Mouse (Mus musculus) embryonic stem cell, embryonic (primary cell): ENCODE measurements around the gene Plgrkt.

Source experiments
- CTCF ChIA-PET, 4 experiments: fragments of 300-600 bp in 2 of 4; fragments of 350-600 bp in 2 of 4; sonication (Branson Sonifier 250); formaldehyde crosslinking; loops; one replicate each; lab custom pipeline; 2022; ENCODE audit warnings: inconsistent platforms in 2 of 4; lab: Charles Lee
- POLR2A ChIA-PET, 4 experiments: fragments of 300-600 bp in 2 of 4; fragments of 350-600 bp in 2 of 4; sonication (Branson Sonifier 250); formaldehyde crosslinking; loops; one replicate each; lab custom pipeline; 2022; ENCODE audit warnings: antibody characterized with exemption in 4 of 4, inconsistent platforms in 1 of 4; lab: Charles Lee

Plgrkt gene

DNA sequence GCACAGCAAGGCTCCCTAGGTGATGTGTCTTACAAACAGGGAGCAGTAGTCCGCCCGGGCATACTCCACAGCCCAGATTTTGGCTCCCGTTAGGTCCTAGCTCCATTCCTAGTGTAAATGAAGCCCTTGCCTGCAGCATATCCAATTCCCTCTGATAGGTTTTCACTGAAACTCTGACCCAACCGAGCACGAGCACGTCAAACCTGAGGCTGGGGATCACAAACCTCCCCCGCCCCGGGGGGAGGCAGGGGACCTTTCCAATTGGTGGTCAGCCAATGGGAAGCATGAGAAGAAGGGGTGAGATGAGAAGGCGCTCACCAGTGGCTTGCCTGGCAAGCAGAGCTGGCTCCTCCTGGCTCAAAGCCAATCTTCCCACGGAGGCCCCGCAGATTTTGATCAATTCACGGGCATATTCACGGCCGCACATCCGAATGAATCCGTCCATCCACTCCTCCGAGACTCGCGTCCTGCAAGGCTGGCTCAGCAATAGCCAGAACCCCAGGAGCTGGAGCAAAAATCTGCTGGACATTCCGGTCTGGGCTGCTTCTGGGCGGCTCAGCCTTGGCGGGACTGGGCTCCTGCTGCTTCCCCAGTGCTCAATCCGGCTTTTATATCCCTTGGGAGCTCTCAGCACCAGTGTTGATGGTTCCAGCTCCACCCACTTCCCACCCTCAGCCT, 33.0 kb downstream of the Plgrkt start, which contains the start of gene Rln1:
TSS of gene Rln1 (minus strand) at position 603 of the 678 bp plus-strand sequence.
- CTCF ChIA-PET, result interaction anchor here (0.6 to 2.4 kb wide), 8 partner anchors 16 to 270 kb away, joined by 3 to 14 read pairs (median 5); no protein-coding TSS in a partner anchor
- POLR2A ChIA-PET, result interaction anchor here in 3 of 4 experiments (0.7 to 1.9 kb wide), 11 partner anchors 9 to 267 kb away, joined by 3 to 13 read pairs (median 4); partner anchors contain the start of genes Insl6 (in 1 of the 3) and Rcl1 (in 1 of the 3)

GRCm38 (mm10) chr19:29326822-29327552, 40.2 kb downstream of the Plgrkt start:
- POLR2A ChIA-PET, result interaction anchor here in 1 of 4 experiments (0.5 to 1.1 kb wide), 2 partner anchors 24 to 258 kb away, joined by 4 read pairs; no protein-coding TSS in a partner anchor

DNA sequence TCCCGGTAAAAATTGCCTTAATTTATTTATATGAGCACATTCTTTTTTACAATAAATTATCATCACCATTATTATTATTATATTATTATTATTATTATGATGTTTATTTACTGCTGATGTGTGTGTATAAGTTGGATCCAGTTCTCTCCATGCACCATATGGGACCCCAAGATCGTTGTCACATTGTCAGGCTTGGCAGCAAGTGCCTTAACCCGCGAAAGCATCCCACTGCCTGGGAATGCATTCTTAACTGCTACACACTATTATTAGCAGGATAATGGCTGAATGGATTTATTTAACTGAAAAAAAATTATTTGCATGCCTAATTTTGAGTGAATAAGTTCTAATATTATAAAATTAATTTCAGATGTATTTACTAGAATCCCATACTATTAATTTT, 40.8 kb downstream of the Plgrkt start:
- CTCF ChIA-PET, result interaction anchor here in 1 of 4 experiments (1.9 kb wide), 1 partner anchor 29 kb away, joined by 8 read pairs; no protein-coding TSS in a partner anchor
- POLR2A ChIA-PET, result no interaction called here

More at GRCm38 (mm10) chr19:29326822-29327552, 40.2 kb downstream of the Plgrkt start:
- CTCF ChIA-PET, result interaction anchor here in 2 of 4 experiments (1.2 to 1.9 kb wide), 2 partner anchors 28 to 29 kb away, joined by 7 to 8 read pairs; no protein-coding TSS in a partner anchor

DNA sequence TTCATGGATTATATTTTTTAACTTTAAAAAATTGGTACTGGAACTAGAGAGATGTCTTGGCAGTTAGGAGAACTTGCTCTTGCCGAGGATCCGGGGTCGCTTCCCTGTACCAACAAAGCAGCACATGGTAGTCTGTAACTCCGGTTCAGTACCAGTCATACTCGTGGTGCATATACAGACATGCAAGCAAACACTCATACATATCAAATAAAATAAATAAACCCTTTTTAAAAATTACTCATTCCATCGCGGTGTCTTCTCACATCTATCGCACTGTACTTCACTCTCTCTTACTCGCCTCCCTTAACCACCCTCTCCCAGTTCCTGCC, 41.4 kb downstream of the Plgrkt start:
- POLR2A ChIA-PET, result no interaction called here
- CTCF ChIA-PET, result no interaction called here

DNA sequence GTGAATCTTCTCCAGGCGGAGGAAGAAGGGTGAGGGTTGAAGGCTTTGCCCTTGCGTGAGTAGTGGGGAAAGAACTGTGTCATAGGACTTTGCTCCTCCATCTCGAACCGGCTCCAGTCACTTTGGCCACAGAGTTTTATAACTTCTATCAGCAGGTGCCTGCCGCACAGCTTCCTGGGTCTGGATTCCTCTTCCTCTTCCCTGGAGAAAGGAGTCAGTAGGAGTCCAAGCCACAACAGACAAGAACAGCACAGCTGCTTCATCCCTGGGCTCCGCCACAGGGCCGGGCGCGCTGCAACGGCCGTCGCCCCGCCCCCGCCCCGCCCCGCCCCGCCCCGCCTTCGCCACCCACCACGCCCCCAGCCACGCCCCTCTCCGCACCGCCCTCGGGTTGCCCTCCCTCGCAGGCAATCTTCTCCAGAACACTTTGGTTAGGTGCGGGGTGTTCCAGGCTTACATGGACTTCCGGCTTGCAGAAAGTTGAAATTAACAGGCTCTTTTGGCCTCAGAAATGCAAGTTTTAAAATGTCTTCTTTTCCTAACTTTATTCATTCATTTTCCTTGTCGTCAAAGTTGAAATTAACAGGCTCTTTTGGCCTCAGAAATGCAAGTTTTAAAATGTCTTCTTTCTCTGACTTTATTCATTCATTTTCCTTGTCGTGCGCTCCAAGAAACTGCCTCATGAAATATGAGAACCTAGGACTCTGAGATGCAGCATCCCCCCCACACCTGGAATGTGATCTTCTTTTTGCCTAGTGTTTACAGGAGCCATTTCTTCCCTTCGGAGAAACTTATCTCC, 41.9 kb downstream of the Plgrkt start, which contains the start of gene Insl6:
TSS of gene Insl6 (minus strand) at position 304 of the 799 bp plus-strand sequence.
- ChIA-PET CTCF (interaction anchor here in 1 of 4 experiments (1.5 kb wide), 1 partner anchor 30 kb away, joined by 3 read pairs; no protein-coding TSS in a partner anchor), POLR2A (interaction anchor here in 1 of 4 experiments (1.0 to 1.1 kb wide), 5 partner anchors 9 to 261 kb away, joined by 3 to 4 read pairs (median 3); partner anchors contain the start of genes Rcl1 and Rln1)

DNA sequence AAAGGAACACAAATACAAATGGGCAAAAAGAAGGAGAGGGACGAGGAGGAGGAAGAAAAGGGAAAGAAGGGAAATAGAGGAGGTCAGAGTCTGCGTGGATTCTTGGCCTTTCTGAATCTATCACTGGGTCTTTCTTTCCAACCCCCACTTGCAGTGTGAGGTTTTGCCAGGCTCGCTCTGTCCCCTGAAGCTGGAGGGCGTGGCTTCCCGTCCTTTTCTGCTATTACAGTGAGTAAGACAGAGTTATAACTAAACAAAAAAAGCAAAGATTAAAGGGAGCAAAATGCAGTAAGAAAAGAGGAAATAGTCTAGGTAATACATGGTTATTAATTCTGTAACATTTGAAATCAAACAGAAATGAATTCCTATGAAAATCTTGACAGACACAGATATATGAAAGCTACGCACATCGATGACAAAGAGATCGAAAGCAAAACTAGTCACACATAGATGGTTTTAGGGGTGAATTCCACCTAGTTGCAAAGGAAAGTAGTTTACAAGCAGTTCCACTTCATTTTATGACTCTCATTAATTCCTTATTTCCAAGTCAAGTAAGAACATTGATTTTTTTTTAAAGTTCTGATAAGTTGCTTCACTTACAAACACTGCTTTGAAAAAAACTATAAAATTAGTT, 43.7 kb downstream of the Plgrkt start:
- ChIA-PET POLR2A (interaction anchor here in 3 of 4 experiments (0.6 to 1.4 kb wide), 4 partner anchors 18 to 223 kb away, joined by 3 to 4 read pairs (median 3); no protein-coding TSS in a partner anchor), CTCF (no interaction called here)

- CTCF ChIA-PET, result no interaction called here
- POLR2A ChIA-PET, result no interaction called here
These were observed 54.5 kb downstream of the Plgrkt start for GRCm38 (mm10) chr19:29312661-29313060.

GRCm38 (mm10) chr19:29311791-29312190, 55.4 kb downstream of the Plgrkt start:
- CTCF ChIA-PET, result interaction anchor here in 1 of 4 experiments (0.9 kb wide), 1 partner anchor 44 kb away, joined by 4 read pairs; no protein-coding TSS in a partner anchor
- POLR2A ChIA-PET, result interaction anchor here in 2 of 4 experiments (0.8 to 1.0 kb wide), 2 partner anchors 39 to 248 kb away, joined by 3 read pairs; no protein-coding TSS in a partner anchor

DNA sequence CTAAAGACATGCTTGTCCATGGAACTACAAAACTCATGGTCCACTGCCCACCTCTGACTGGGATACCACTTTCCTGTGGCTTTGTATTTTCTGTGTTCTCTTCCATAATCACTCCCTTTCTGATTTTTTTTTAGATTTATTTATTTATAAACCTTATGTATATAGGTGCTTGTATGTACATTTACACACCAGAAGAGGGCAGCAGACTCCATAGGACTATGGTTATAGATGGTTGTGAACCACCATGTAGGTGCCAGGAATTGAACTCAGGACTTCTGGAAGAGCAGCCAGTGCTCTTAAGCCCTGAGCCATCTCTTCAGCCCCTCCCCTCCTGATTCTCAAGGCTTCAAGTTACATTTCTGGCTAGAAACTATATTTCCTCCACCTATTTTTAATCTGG, 58.4 kb downstream of the Plgrkt start:
- ChIA-PET POLR2A (interaction anchor here in 1 of 4 experiments (0.7 kb wide), 1 partner anchor 221 kb away, joined by 4 read pairs; no protein-coding TSS in a partner anchor), CTCF (interaction anchor here in 3 of 4 experiments (0.7 to 2.7 kb wide), 5 partner anchors 46 to 193 kb away, joined by 3 to 20 read pairs (median 4); no protein-coding TSS in a partner anchor)

DNA sequence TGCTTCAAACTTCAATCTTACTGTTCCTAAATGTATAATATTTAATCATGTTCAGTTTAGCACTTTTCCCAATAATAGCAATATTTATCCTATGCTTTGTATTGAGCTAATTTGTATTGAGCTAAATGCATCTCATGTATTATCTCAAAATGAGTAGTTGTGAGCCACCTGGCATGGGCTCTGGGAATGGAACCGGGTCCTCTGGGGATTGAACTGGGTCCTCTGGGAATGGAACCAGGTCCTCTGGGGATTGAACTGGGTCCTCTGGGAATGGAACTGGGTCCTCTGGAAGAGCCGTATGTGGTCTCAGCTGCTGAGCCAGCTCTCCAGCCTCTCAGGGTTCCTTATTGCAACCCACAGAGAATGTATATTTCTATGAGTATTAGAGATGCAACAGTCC, 65.1 kb downstream of the Plgrkt start:
- CTCF ChIA-PET, result interaction anchor here in 1 of 4 experiments (0.6 kb wide), 1 partner anchor 53 kb away, joined by 3 read pairs; no protein-coding TSS in a partner anchor
- POLR2A ChIA-PET, result interaction anchor here in 2 of 4 experiments (0.6 to 1.2 kb wide), 2 partner anchors 258 to 993 kb away, joined by 3 read pairs; no protein-coding TSS in a partner anchor

DNA sequence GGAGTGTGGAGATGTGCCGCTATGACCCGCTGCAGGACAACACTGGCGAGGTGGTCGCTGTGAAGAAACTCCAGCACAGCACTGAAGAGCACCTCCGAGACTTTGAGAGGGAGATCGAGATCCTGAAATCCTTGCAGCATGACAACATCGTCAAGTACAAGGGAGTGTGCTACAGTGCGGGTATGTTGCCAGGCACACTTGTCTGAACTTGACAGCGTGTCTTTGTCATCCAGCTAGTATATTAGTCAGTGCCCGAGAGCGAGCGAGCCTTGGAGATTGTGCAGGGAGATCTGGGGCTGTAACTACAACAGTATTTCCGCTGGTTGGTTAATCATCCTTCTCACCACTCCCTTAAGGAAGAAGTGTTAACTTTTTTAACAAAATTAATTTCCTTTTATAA, 66.3 kb downstream of the Plgrkt start:
- ChIA-PET CTCF (interaction anchor here in 1 of 4 experiments (0.5 kb wide), 1 partner anchor 28 kb away, joined by 4 read pairs; no protein-coding TSS in a partner anchor), POLR2A (interaction anchor here in 1 of 4 experiments (0.6 kb wide), 1 partner anchor 614 kb away, joined by 3 read pairs; no protein-coding TSS in a partner anchor)
